Mouse (Mus musculus) gastrocnemius, adult 2 months (tissue): ENCODE measurements at regions not wholly inside any gene's neighbourhood (a gene's known extent, or its start where the extent isn't known, plus 50 kb on each side); places are given as distances from the start of the nearest gene placed in this dataset.
A peak's percentile ranks its signal among the peaks of the same experiment; 100 is the strongest.

Experiments
- DNase-seq: peaks from one replicate; pipeline ENCODE4 v3.0.0; 2022
- H3K27ac ChIP-seq: fragments of 200-600 bp; 2 replicates; pipeline ENCODE4 v1.8.1; 2022; ENCODE audit warnings: mild to moderate bottlenecking
- H3K4me3 ChIP-seq: fragments of 200-600 bp; 2 replicates; pipeline ENCODE4 v1.8.1; 2022; ENCODE audit warnings: mild to moderate bottlenecking, moderate library complexity
- CTCF ChIP-seq: fragments of 200-600 bp; IDR thresholded peaks from 2 replicates; pipeline ENCODE4 v1.8.1; 2022; ENCODE audit warnings: antibody characterized with exemption, mild to moderate bottlenecking, moderate library complexity
- intact Hi-C: fragments of 180-260 bp; cut with DNase I; formaldehyde crosslinking; loops from one replicate; pipeline ENCODE4 v1.15.1; 2025

GRCm38 (mm10) chr9:59134171-59135041 is 98.2 kb upstream of the Neo1 start:
- Histone ChIP-seq H3K4me3 (peak overlapping the region; percentile 67), H3K27ac (peak overlapping the region; percentile 92)
- intact Hi-C loops: loop anchor here (1.0 to 5.0 kb wide), 3 partner anchors 53 to 97 kb away; partner anchors contain the start of gene Neo1
- DNase-seq: peak; percentile 80
- TF ChIP-seq CTCF: no peak

- peak; percentile 34 for DNase-seq
- intact Hi-C loops: loop anchor here (2.0 to 5.0 kb wide), 2 partner anchors 93 to 117 kb away; partner anchors contain the start of gene Neo1
- no peak overlapping the region for H3K4me3 ChIP-seq
- H3K27ac ChIP-seq: peak overlapping the region; percentile 78
- TF ChIP-seq CTCF: no peak
Observed at GRCm38 (mm10) chr9:59129699-59130340, 93.6 kb upstream of the Neo1 start.

- peak; percentile 49 for DNase-seq
- Histone ChIP-seq H3K27ac (peak overlapping the region; percentile 78), H3K4me3 (no peak overlapping the region)
- intact Hi-C loops: loop anchor here (2.0 kb wide), 1 partner anchor 118 kb away; no protein-coding TSS in a partner anchor
- no peak for TF ChIP-seq CTCF
Observed at GRCm38 (mm10) chr9:59129252-59129651, 93.0 kb upstream of the Neo1 start.

GRCm38 (mm10) chr9:59128023-59128422 is 91.8 kb upstream of the Neo1 start:
- Histone ChIP-seq H3K27ac (no peak overlapping the region), H3K4me3 (no peak overlapping the region)
- TF ChIP-seq CTCF: no peak
- no peak for DNase-seq
- intact Hi-C loops: loop anchor here (2.0 kb wide), 1 partner anchor 119 kb away; no protein-coding TSS in a partner anchor

GRCm38 (mm10) chr9:59125886-59126285 is 89.6 kb upstream of the Neo1 start:
- TF ChIP-seq CTCF: no peak
- H3K4me3 ChIP-seq: no peak overlapping the region
- intact Hi-C loops: loop anchor here (2.0 kb wide), 1 partner anchor 15 kb away; no protein-coding TSS in a partner anchor
- DNase-seq: no peak
- no peak overlapping the region for H3K27ac ChIP-seq

GRCm38 (mm10) chr9:59116561-59116960 is 80.3 kb upstream of the Neo1 start:
- H3K4me3 ChIP-seq: peak overlapping the region; percentile 25; the same call in 1 of the 2 replicates
- H3K27ac ChIP-seq: peak overlapping the region; percentile 53
- TF ChIP-seq CTCF: no peak
- intact Hi-C loops: loop anchor here (5.0 kb wide), 1 partner anchor 39 kb away; no protein-coding TSS in a partner anchor
- peak; percentile 64 for DNase-seq

GRCm38 (mm10) chr9:59113859-59114258 is 77.6 kb upstream of the Neo1 start:
- no peak for DNase-seq
- TF ChIP-seq CTCF: no peak
- H3K27ac ChIP-seq: no peak overlapping the region
- intact Hi-C loops: no loop called here
- no peak overlapping the region for H3K4me3 ChIP-seq

- intact Hi-C loops: no loop called here
- DNase-seq: no peak
- Histone ChIP-seq H3K27ac (no peak overlapping the region), H3K4me3 (no peak overlapping the region)
- TF ChIP-seq CTCF: no peak
Observed at GRCm38 (mm10) chr9:59099738-59100137, 63.5 kb upstream of the Neo1 start.

GRCm38 (mm10) chr9:59097564-59097963 is 61.3 kb upstream of the Neo1 start:
- no peak for TF ChIP-seq CTCF
- intact Hi-C loops: no loop called here
- Histone ChIP-seq H3K4me3 (no peak overlapping the region), H3K27ac (no peak overlapping the region)
- DNase-seq: peak; percentile 67

GRCm38 (mm10) chr9:59096551-59097268 is 60.5 kb upstream of the Neo1 start:
- peak overlapping the region; percentile 15; the same call in 1 of the 2 replicates for H3K4me3 ChIP-seq
- intact Hi-C loops: no loop called here
- peak overlapping the region; percentile 63 for H3K27ac ChIP-seq
- no peak for TF ChIP-seq CTCF
- peak; percentile 42 for DNase-seq

- DNase-seq: peak; percentile 60
- TF ChIP-seq CTCF: no peak
- peak overlapping the region; percentile 35 for H3K27ac ChIP-seq
- intact Hi-C loops: no loop called here
- no peak overlapping the region for H3K4me3 ChIP-seq
Observed at GRCm38 (mm10) chr9:59095626-59096025, 59.4 kb upstream of the Neo1 start.

GRCm38 (mm10) chr9:59094106-59094505 is 57.9 kb upstream of the Neo1 start:
- Histone ChIP-seq H3K4me3 (no peak overlapping the region), H3K27ac (no peak overlapping the region)
- intact Hi-C loops: no loop called here
- DNase-seq: no peak
- TF ChIP-seq CTCF: no peak
